Mouse (Mus musculus) cerebellum, postnatal 36 days (tissue): ENCODE results near the gene Fam131a.
A peak's percentile ranks its signal among the peaks of the same experiment; 100 is the strongest.

Experiments
- DNase-seq, 2 experiments: peaks; one replicate each; pipeline ENCODE4 v3.0.0; 2021 to 2022; ENCODE audit warnings: mixed read lengths in 2 of 2

Fam131a gene

DNA sequence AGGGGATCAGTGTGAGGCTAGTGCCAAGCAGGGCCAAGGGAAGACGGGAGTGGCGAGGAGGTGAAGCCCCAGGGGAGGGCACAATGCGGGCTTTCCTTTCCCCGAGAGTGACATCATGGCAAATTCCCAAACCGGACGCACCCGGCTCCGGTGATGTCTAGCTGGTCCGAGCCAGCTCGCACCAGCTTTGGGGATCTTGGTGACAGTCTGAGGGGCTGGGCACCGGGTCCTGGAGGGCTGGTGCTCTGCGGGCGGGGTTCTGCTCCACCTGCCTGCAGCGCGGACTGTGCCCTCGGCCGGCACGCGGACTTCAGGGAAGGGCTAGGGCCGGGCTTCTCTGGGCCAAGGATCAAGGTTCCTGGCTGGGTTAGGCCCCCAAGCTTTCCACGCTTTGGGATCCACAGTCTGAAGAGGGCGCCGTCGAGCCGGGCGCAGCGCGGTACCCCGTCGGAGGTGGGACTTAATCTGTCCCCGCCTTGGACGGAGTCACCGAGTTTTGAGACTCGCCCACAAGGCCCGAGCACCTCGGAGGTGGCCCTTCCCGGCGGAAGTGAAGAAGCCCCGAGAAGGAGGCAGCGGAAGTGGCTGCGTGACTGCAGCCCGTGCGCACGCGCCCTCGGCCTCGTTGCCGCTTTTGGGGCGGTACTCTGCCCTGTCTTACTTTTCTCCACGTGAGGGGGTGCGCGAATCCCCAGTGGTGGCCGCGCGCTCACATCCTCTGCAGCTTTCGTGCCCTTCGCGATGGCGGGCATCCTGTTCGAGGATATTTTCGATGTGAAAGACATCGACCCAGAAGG is 24.3 kb downstream of the Fam131a start, which contains the start of the genes Polr2h and Clcn2:
Gene Polr2h, plus strand, starts transcription at position 485 of the 797 bp plus-strand sequence.
Gene Clcn2, minus strand, starts transcription at position 566 of the 797 bp plus-strand sequence.
- peak; percentile 95 to 97 for DNase-seq

DNA sequence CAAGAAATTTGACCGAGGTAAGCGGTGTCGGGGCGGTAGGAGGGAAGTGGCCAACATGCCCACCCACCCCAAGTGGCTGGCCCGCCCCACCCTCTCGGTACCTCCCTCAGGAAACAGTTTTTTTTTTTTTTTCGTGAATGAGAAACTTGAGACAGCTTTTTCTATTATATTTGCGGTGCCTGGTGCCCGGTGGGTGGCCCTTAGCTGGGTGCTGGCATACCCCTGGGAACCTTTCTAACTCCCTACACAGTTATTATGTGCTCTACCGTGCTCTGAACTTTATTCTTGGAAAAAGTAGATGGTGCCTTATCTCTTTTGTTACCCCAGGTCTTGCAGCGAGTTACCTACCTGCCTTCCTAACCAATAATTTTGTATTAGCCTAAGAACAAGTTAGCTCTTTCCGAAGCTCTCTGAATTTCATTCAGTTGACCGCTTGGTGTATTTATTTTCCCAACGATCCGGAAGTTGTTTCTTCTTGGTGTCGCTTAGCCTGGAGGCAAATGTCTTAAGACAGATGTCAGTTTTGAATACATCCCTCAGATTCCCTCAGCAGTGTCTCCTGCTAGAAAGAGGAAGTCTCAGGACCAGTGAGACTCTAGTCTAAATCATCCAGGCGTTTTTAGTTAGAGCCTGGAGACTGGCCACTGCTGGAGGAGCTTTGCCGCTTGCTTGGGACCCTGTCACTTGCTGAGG is 25.1 kb downstream of the Fam131a start:
- DNase-seq, result no peak

DNA sequence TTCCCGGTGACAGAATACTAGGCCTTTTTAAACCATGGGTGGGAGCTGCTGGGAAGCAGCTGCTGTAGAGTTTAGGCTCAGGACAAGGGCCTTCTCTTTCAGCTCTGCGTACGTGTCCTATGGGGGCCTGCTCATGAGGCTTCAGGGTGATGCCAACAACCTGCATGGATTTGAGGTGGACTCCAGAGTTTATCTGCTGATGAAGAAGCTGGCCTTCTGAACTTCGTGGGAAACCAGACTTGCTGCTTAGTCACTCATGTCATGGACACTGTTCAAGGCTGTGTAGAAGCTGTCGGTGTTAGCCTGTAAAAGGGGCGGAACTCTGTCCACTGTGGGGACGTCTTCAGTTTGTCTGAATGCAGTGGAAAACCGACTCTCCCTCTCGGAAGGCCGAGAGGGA is 28.8 kb downstream of the Fam131a start:
- DNase-seq, result no peak

DNA sequence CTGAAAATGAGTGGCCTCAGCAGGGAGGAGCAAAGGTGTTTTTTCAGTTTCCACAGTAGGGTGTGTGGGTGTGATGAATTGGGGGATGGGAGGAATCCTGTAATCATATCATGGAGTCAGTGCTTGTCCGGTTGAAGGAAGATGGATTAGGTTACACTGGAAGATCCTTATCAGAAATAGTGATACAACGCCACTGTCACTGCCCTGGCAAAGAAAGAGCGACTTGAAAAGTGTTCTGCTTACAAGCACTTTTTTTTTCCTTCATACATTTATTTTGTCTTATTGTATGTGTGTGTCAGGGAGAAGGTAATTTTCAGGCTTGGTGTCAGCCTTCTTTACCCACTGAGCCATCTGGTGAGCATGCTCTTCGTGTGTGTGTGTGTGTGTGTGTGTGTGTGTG is 29.7 kb downstream of the Fam131a start:
- no peak for DNase-seq

DNA sequence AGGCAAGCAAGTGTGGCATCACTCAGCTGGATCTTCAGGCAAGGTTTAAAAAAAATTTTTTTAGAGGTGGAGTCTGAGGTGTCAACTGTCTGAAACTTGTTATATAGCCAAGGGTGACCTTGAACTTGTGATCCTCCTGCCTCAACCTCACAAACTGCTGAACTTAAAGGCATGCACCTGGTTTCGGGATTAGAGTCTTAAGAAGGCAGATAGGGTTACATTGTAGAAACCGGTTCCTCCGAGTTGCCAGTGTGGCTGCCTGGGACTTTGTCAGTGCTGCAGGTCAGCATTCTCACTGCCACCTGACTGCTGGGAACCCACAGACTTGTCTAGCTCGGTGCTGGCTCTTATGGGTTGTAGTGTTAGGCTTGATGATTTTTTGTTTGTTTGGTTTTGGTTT is 30.2 kb downstream of the Fam131a start:
- no peak for DNase-seq

DNA sequence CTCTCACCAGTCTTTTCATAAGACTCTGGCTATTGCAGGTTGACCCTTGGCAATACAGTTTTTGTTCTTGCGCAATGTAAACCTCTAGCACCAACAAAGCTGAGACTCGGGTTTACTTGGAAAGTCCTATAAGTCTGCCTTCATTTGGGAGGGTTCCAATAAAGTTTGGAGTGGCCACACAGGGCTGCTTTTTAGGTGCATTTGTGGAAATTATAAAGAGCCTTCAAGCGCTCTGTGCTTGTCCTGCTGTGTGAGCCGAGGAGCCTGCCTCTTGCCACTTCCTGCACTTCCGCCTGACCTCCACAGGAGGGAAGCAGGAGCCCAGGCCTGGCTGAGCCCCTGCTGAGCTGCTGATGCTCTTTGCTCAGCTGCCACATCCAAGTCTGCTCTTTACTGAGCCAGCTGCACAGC is 31.3 kb downstream of the Fam131a start:
- DNase-seq, result no peak

DNA sequence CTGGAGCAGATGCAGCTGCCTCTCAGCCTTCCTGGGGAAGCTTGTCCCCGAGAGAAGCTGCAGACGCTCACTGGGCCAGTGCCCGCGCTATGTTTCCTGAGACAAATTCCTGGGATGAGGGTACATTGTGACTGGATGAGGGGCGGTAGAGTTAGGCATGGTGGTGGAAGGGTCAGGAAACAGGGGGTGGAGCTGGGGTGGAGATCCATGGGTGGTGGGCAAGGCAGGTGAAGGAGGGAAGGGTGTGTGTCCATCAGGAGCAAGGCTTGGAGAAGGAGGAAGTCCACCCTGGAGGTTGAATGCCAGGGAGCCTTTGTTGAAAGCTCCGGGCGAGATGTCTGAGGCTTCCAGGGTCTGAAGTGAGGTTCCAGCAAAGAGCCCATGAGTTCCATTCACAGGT is 32.3 kb downstream of the Fam131a start:
- no peak for DNase-seq

DNA sequence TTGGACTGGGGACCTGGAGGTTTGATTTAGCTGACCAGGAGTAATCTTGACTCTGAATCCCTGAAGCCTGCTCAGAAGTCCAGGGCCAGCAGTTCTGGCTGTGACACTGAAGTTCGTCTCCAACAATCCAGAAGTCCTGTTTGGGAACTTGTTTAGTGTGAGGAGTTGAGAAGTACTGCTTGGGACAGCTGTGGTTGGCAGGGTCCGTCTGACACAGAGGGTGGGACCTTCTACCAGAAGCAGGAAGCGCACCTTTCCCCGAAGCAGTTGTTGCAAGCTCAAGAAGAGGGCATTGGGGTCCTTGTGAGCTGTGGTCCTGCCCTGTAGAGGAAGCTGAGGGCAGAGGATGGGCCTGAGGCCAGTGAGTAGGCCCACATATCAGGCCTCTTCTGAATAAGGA is 32.7 kb downstream of the Fam131a start:
- DNase-seq, result no peak

DNA sequence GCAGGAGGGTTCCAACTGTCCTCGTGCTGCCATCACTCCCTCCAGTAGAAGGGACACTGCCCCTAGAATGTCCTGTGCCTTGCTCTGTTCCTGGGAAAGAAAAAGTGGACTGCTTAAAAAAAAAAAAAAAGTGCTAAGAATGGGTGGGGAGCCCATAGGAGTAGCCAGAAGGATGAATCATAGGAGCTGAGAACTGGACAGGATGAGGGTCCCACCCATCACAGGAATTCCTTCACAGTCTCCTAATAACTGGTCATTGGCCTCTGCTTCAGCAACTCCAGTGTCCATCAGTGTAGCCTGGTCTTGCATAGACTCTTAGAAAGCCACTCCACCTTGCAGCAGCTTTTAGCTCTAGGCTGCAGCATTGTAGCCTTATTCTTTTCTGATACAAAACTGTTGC is 33.3 kb downstream of the Fam131a start:
- DNase-seq, result no peak

DNA sequence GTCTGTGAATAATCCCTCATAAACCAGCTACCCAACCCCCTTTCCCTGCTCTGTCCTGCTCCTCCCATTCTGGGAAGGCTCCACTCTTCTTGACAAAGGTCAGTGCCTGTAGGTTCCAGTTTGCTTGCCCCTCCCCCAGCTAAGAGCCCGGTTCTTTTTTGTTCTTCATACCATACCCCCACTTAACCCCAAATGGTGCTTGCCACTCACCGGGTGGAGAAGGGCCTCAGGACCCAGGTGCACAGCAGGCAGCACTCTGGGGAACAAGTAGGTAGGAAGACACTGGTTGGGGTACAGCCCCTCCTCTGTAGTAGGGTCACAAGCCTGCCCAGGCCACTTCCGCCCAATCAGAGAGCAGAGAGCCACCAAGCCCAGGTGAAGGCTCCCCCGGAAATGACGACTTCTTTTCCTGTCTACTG is 37.3 kb downstream of the Fam131a start:
- no peak for DNase-seq

DNA sequence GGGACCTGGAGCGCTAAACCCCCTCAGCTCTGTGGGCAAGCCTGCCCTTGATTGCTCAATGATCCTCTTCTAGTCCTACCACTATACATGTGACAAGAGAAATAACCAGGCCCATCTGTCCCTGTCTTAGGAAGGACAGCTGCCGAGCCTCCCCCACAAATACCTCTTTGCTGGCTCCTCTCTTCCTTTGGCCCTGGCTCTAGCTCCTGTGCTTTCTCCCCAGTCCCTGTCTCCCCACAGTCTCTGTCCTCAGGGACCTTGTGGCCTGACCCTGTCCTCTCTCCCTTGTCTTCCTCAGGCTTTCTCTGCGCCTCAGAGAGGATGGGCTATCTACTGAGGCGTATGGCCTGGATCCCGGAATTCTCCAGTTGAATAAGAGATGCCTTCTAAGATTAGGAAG is 38.6 kb downstream of the Fam131a start:
- DNase-seq, result no peak

DNA sequence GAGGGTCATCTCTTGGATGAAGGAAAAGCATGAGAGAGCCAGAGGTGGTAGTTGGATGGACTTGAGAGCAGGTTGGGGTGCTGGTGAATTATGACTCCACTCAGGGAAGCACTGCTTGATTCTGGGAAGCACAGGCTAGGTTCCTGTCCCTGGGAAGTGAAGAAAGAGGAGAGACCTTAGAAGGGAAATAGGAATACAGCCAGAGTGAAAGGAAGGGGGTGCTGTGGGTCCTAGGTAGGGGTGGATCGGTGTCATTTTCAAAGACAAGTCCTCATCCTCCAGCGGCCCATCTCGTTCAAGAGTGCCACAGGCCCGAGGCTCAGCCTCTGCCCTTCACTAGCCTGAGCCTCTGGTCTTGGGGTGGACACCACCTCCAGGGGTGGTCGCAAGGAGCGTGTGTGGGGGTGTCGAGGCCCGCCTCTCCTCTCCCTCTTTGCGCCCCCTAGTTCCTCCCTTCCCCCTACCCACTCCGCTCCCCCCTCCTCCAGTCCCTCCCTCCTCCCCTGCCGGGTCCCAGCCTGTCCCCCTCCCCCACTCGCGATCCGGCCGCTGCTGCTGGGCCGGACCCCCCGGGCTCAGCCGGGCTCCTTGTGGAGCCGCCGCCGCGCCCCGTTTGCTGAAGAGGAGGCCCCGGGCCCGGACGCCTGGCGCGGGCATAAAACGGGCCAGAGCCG is 39.3 kb downstream of the Fam131a start:
- DNase-seq, result no peak

DNA sequence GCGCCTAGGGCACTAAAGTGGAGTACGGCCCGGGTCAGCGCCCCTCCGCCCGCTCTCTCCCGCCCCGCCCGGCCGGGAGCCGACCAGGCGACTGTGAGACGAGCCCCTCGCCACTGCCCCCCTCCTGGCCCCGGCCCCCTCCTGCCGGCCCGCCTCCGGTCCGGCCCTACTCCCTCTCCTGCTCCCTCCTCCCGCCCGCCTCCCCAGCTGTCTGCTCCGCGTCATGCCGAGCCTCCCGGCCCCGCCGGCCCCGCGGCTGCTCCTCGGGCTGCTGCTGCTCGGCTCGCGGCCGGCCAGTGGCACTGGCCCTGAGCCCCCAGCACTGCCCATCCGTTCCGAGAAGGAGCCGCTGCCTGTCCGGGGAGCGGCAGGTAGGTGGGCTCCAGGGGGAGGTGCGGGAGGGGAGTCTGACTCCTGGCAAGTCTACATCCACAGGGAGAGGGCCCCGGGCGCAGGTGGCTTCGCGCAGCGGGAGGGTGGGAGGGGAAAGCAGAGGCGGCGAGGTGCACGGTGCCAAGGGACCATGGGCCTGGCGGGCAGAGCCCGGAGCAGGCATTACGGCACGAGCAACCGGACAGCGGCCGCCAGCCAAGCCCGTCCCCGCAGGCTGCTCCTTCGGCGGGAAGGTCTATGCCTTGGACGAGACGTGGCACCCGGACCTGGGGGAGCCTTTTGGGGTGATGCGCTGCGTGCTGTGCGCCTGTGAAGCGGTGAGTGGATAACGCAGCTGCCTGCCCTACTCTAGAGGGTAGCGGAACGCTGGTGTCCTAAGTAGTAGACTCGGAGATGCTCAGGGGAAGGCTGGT is 40.1 kb downstream of the Fam131a start, which contains the start of gene Chrd:
Gene Chrd, plus strand, starts transcription at position 203 of the 806 bp plus-strand sequence.
- peak; percentile 66 to 78 for DNase-seq

DNA sequence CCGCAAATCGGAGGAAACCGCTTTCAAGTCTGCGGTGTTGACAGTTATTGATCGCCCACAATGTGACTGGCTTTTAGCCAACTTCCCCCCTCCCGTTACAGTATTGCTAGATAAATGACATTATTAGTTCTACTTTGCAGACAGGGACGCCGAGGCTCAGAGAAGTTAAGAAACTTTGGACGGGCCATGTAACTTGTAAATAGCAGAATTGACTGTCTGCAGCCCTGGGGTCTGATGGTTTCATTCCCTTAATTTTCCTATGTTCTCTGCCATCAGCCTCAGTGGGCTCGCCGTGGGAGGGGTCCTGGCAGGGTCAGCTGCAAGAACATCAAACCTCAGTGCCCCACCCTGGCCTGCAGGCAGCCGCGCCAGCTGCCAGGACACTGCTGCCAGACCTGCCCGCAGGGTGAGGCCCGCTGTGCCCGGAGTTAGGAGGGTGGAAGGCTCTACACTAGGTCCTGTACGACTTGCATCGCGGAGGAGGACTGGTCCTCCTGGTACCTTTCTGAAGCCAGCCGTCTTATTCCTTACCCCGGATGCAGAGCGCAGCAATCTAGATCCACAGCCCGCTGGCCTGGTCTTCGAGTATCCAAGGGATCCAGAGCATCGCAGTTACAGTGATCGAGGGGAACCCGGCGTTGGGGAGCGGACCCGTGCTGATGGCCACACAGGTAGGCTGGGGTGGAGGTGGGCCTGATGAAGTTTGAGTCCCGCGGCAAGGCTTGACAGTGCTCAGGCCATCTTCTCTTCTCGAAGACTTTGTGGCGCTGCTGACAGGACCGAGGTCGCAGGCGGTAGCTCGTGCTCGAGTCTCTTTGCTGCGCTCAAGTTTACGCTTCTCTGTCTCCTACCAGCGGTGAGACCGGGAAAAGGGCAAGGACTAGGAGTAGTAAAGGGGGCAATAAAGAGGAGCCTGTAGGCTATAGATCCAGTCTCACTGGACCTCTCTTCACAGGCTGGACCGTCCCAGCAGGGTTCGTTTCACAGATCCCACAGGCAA is 41.0 kb downstream of the Fam131a start, which contains the start of gene Thpo:
Gene Thpo, minus strand, starts transcription at position 781 of the 1,000 bp plus-strand sequence.
- peak in 1 of 2 experiments; percentile 21 for DNase-seq

DNA sequence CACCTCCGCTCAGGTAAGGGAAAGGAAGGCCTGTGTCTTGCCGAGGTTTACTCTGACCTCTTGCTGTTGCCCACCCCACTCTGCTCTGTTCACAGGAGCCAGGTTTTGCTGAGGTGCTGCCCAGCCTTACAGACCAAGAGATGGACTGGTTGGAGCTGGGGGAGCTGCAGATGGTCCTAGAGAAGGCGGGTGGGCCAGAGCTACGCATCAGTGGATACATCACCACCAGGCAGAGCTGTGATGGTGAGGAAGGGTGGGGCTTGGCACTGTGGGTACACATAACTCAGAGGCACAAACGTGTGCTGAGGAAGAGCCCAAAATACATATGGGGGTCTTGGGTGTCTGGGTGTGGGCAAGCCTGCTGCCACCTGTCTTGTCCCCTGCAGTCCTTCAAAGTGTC is 42.6 kb downstream of the Fam131a start:
- DNase-seq, result no peak

DNA sequence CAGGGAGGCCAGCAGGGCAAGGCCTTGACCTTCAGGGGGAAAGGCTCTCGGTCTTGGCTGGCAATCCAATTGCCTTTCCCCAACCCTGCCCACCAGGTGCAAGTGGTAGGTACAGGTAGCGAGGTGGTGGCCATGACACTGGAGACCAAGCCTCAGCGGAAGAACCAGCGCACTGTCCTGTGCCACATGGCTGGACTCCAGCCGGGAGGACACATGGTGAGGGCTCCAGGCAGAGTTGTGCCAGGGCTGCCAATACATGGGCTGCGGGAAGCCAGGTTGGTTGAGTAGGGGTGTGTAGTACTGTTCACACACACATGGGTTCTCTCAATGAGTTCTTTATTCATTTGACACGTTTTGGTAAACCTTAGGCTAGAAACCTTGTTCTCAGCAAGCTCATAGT is 43.1 kb downstream of the Fam131a start:
- no peak for DNase-seq

DNA sequence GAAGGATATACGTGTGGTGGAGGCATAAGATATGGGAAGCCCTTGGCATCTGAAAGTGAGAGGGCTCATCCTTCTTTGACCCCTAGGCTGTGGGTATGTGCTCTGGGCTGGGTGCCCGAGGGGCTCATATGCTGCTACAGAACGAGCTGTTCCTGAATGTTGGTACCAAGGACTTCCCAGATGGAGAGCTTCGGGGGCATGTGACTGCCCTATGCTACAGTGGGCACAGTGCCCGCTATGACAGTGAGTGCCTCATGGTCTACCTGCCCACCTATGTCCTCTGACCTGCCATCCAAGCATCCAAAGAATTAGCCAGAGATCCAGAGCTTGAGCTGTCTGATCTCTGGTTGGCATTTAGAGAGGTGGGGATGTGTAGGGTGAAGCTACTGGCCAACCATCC is 43.8 kb downstream of the Fam131a start:
- DNase-seq, result no peak

DNA sequence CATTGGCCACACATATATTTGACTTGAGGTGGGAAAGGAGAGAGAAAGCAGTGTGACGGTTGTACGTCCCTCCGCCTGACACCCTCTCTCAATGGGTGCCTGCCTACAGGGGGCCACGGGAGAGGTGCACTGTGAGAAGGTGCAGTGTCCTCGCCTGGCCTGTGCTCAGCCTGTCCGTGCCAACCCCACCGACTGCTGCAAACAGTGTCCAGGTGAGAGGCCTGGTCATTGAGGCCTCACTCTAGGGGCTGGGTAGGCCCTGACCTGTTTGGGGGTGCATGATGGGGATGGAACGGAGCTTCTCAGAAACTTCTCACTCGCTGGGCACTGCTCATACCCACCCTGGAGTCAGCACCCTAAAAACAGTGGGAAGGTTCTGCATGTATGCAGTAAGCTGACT is 46.8 kb downstream of the Fam131a start:
- no peak for DNase-seq

DNA sequence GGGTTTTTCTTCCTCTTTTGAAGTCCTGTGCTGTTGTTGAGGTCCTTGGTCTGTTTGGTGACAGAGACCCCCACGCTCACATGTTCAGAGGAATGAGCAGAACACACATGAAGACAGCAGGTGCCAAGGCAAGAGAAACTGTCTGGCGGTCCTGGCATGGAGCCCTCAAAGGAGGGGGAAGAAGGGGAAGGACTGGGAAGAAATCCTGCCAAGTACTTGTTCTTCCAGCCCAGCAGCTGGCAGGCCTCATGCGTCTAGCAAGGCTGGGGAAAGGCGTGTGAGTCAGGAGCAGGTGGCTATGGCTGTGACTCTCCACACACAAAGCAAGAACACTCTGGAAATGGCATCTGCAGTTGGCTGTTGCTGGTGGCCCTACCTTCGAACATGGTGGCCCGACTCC is 53.6 kb downstream of the Fam131a start:
- no peak for DNase-seq

DNA sequence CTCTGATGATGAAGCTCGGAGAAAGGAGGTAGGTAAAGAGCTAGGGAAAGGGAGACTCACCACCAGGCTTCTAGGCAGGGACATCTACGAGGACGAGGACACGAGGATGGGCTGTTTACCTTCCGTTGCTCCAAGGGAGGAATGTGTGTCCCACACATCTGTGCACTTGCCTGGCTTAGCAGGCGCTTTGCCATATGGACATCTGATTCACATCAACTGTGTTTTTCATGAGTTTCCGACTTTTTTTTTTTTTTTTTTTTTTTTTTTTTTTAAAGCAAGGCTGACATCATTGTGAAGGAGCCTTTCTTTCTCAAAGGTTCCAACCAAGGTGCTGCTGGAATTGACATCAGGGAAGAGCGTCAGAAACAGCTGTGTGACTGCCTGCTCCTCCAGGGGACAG is 57.5 kb downstream of the Fam131a start:
- DNase-seq, result no peak
